Mouse (Mus musculus) intestine, embryonic 15.5 days (tissue): ENCODE results near the gene 4930467E23Rik. TPM values are rescaled to one million over a fixed set of nuclear protein-coding genes. Genes with fewer than 3 reads are reported as not detected.
"Not testable (repeated sequence)": the region's sequence is repeated elsewhere in the genome, so short reads cannot be mapped to it uniquely, and the experiment has no call there.

Experiments used
- ATAC-seq: fragments of 200-750 bp; cut with Nextera tagmentation; 2 replicates; pipeline ENCODE4 v1.8.0; 2017; ENCODE audit warnings: moderate TSS enrichment, moderate library complexity
- H3K27ac ChIP-seq: fragments of 300-500 bp; sonication (generic); 2 replicates; pipeline ENCODE4 v1.5.1; 2015; ENCODE audit warnings: mild to moderate bottlenecking, inconsistent platforms
- H3K27me3 ChIP-seq: fragments of 300-500 bp; sonication (generic); replicated peaks from 2 replicates; pipeline ENCODE4 v1.6.1; 2015; ENCODE audit warnings: inconsistent platforms
- H3K36me3 ChIP-seq: fragments of 300-500 bp; sonication (generic); 2 replicates; pipeline ENCODE4 v1.6.1; 2015; ENCODE audit warnings: inconsistent platforms
- H3K4me1 ChIP-seq: fragments of 300-500 bp; sonication (generic); replicated peaks from 2 replicates; pipeline ENCODE4 v1.6.1; 2015; ENCODE audit warnings: inconsistent platforms
- H3K4me2 ChIP-seq: fragments of 300-500 bp; sonication (generic); replicated peaks from 2 replicates; pipeline ENCODE4 v1.6.1; 2015; ENCODE audit warnings: mild to moderate bottlenecking, inconsistent platforms
- H3K4me3 ChIP-seq: fragments of 300-500 bp; sonication (generic); replicated peaks from 2 replicates; pipeline ENCODE4 v1.5.1; 2015; ENCODE audit warnings: inconsistent platforms
- H3K9ac ChIP-seq: fragments of 300-500 bp; sonication (generic); 2 replicates; pipeline ENCODE4 v1.6.1; 2015; ENCODE audit warnings: inconsistent platforms
- H3K9me3 ChIP-seq: fragments of 300-500 bp; sonication (generic); 2 replicates; pipeline ENCODE4 v1.6.1; 2016; ENCODE audit warnings: inconsistent platforms
- WGBS: fragments of 180-500 bp; shearing (Covaris S2); methylation state at CpG from one replicate; pipeline ENCODE4 v1.1.7; 2015; 5-methylcytosine and 5-hydroxymethylcytosine counted together
- polyA plus RNA-seq: library from polyadenylated mRNA; unstranded; fragments of >200 nt; fragmentation: Nextera tagmentation; extraction: Ambion mirVana; gene quantifications from 2 replicates; pipeline ENCODE4 v1.2.1, GENCODE M21; 2015

4930467E23Rik gene
- polyA plus RNA-seq, 1 experiment from 2014 or later = 0.21 TPM

GRCm38 (mm10) chr8:19777500-19777899, 48.1 kb downstream of the 4930467E23Rik start:
- H3K9me3 ChIP-seq, H3K4me3 ChIP-seq, H3K27me3 ChIP-seq, ATAC-seq, H3K27ac ChIP-seq, H3K4me2 ChIP-seq, H3K4me1 ChIP-seq, H3K36me3 ChIP-seq, H3K9ac ChIP-seq: not testable (repeated sequence)
- 53% methylated on average over 2 of the region's 2 CpGs for WGBS

GRCm38 (mm10) chr8:19778126-19778525, 48.8 kb downstream of the 4930467E23Rik start:
- not testable (repeated sequence) for ATAC-seq, H3K4me2 ChIP-seq, H3K9ac ChIP-seq, H3K4me1 ChIP-seq, H3K36me3 ChIP-seq, H3K27ac ChIP-seq, H3K27me3 ChIP-seq, H3K9me3 ChIP-seq, H3K4me3 ChIP-seq
- 62% methylated on average over 1 of the region's 1 CpGs for WGBS

DNA sequence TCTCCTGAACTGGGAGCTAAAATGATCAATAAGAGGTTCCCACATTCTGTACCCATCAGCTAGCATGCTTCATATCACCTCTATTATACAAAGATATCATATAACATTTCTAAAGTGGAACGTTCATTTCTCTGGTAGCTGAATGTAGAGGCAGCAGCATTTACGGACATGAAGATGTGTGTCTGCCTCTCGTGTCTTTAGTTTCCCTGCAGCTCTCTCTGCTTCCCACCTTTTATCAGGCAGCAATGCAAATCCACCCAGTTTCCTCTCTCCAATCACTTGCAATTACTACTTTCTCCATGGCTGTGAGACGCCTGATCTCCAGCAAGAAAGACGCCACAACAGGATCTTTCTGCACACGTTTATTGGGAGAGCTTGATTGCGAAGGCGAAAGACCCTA, 49.5 kb downstream of the 4930467E23Rik start:
- H3K4me1 ChIP-seq, H3K9ac ChIP-seq, H3K27ac ChIP-seq, H3K4me2 ChIP-seq, H3K9me3 ChIP-seq, ATAC-seq, H3K36me3 ChIP-seq, H3K4me3 ChIP-seq, H3K27me3 ChIP-seq: not testable (repeated sequence)
- WGBS = 91% methylated on average over 8 of the region's 8 CpGs

GRCm38 (mm10) chr8:19780212-19780611, 50.8 kb downstream of the 4930467E23Rik start:
- not testable (repeated sequence) for ATAC-seq
- 77% methylated on average over 4 of the region's 4 CpGs for WGBS

DNA sequence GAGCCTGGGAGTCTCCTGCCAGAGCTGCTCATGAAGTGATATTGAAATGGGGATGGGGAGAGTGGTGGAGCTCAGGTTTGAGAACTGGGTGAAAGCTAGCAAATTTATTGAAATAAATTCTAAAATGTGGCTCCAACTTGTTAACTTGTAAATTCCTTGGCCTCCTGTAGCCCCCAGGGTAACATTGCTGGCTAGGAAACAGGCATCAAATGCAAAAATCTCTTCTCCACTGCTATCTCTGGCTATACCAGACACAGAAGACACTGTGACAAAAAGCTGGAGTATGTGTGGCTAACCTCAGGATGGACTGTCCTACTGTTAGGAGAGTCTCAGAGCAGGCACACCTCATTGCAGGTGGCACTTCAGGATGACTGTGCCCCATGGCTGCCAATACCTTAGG, 51.3 kb downstream of the 4930467E23Rik start:
- not testable (repeated sequence) for ATAC-seq

More at GRCm38 (mm10) chr8:19780212-19780611, 50.8 kb downstream of the 4930467E23Rik start:
- H3K36me3 ChIP-seq, H3K27ac ChIP-seq, H3K4me2 ChIP-seq, H3K9me3 ChIP-seq, H3K4me1 ChIP-seq, H3K9ac ChIP-seq, H3K27me3 ChIP-seq, H3K4me3 ChIP-seq: not testable (repeated sequence)

GRCm38 (mm10) chr8:19781328-19782114, 52.1 kb downstream of the 4930467E23Rik start:
- not testable (repeated sequence) for H3K36me3 ChIP-seq, H3K27ac ChIP-seq, H3K27me3 ChIP-seq, H3K4me2 ChIP-seq, H3K4me1 ChIP-seq, H3K9me3 ChIP-seq, ATAC-seq, H3K9ac ChIP-seq, H3K4me3 ChIP-seq
- WGBS = 92% methylated on average over 5 of the region's 5 CpGs

More for the DNA sequence above, 51.3 kb downstream of the 4930467E23Rik start:
- not testable (repeated sequence) for H3K4me1 ChIP-seq, H3K4me3 ChIP-seq, H3K4me2 ChIP-seq, H3K9ac ChIP-seq, H3K36me3 ChIP-seq, H3K9me3 ChIP-seq, H3K27ac ChIP-seq, H3K27me3 ChIP-seq

DNA sequence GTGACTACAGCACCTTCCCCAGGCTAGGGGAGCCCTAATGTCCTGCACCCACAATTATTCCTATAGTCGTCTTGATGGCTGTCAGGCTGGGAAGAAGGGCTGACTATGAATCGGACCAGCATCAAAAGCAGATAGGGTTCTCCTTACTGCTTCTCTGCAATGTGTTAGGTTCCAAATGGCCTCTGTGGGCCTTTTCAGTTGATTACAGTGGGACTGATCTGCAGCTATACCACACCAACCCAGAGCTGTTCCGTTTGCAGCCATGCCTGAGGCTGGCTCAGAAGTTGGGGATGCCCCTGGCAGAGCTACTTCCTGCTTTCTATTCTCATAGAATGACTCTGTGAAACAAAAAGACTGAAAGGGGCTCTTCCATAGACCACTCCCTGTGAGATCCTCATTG, 53.4 kb downstream of the 4930467E23Rik start:
- H3K36me3 ChIP-seq, H3K27ac ChIP-seq, H3K9ac ChIP-seq, H3K27me3 ChIP-seq, H3K4me3 ChIP-seq, H3K9me3 ChIP-seq, H3K4me1 ChIP-seq, ATAC-seq, H3K4me2 ChIP-seq: not testable (repeated sequence)
- WGBS = 87% methylated on average over 3 of the region's 3 CpGs

DNA sequence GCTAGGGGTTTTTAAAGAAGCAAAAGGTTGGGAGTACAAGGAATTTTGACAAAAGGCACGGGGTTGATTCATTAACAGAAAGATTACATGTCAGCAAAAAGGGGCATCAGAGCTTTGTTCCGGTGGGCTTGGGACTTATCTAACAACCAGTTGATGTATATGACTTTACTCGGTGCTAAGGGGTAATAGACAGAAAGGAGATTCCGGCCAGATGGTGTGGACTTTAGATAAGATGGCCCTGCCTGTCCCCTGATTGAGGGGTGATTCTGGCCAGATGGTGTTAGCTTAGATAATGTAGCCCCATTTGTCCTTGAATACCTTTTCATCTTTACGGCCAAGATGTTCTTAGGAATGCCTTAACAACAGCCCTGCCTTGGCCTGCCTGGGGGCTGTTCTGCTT, 54.5 kb downstream of the 4930467E23Rik start:
- not testable (repeated sequence) for H3K9ac ChIP-seq, H3K27me3 ChIP-seq, H3K9me3 ChIP-seq, H3K27ac ChIP-seq, H3K4me3 ChIP-seq, H3K4me2 ChIP-seq, H3K4me1 ChIP-seq, ATAC-seq, H3K36me3 ChIP-seq
- 80% methylated on average over 1 of the region's 5 CpGs for WGBS

DNA sequence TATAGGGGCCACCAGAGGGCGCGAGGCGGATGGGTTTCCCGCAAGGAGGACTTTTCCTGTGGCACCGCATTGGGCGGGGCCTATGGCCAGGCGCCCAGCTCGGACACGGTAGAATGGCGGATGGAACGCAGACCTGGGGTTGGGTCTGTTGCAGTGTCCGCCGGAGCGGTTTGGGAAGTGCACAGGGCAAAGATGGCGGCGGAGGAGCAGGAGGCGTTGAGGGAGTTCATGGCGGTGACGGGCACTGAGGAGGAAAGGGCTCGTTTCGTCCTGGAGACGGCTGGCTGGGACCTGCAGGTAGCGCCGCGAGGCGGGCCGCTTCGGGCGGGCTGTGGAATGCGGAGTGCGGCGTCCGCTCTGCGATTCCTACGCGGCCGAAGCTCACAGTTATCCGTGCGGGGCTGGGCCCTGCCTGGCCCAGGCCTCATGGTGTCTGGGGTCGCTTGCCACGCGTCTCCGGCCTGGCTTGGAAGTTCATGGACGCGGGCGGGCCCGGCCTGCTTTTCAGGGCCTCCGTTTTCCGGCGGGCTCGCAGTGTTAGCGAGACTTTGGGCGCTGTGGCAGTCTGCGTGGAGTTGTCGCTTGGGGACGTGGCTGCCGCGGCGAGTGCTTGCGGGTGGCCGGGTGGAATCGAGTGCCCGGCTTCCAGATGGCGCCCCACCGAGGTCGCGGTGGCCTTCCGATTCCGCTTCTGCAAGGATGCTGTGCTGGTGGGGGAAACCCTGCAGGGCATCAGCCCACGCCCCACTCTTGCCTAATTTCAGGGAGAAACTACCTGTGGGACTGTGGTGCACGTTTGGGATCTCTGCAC, 55.4 kb downstream of the 4930467E23Rik start:
- H3K9ac ChIP-seq = peak overlapping the region; percentile 86
- peak overlapping the region; percentile 63 for H3K4me3 ChIP-seq
- WGBS = 13% methylated on average over 71 of the region's 71 CpGs
- ATAC-seq = peak; percentile 100
- not testable (repeated sequence) for H3K4me1 ChIP-seq, H3K27me3 ChIP-seq, H3K9me3 ChIP-seq, H3K36me3 ChIP-seq
- H3K27ac ChIP-seq = peak overlapping the region; percentile 92
- H3K4me2 ChIP-seq = peak overlapping the region; percentile 48

DNA sequence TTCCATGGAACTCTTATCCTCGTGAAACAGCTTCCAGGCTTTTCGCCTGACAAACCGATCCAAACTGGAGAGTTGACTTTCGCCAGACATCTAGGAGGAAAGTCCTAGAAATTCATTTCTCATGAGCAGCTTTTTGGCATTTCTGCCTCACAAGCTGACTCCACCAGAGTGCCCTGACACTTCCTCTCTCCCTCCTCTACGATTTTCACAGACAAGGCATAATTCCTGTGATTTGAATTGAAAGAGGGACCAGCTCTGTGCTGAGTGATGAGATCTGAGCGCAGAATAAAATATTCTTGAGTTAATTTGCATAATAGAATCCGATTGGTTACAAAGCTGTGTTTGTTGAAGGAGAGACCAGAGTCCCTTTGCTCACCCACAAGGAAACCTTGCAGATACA, 63.3 kb downstream of the 4930467E23Rik start:
- H3K4me3 ChIP-seq, H3K9ac ChIP-seq, H3K4me1 ChIP-seq, H3K27me3 ChIP-seq, ATAC-seq, H3K9me3 ChIP-seq, H3K27ac ChIP-seq, H3K36me3 ChIP-seq, H3K4me2 ChIP-seq: not testable (repeated sequence)
- WGBS = 76% methylated on average over 7 of the region's 7 CpGs
